In the genomic region with DNA sequence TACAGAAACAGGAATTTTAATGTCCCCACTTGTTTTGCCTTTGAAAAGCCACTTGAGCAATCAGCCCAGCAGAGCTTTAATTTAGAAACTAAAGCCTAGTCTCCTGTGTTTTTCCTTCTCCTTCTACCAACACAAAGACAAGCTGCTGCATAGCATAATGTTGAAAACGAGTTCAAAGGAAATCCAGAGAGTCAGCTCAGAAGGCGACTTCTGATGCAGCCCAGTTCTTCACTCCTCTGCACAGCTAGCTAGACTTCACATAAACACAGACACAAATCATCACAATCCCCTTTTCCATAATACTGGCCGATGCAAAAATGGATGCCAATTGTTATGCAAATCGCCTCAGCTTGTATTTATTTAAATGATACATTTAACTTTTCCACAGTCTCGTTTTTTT, we compare ENCODE assay signal across 9 mouse cellular contexts.
"Had no signal": no experiment of that assay in that cellular context is flagged by ENCODE, and none has a peak within 500 bp of the region (broad histone marks: within the 10 kb centered on the region; RNA-seq: fewer than 3 reads in every experiment).

No protein-coding gene starts in this region.

- H3K4me3 ChIP-seq: left cerebral cortex, adult 2 months; limb, embryonic 10.5 days; liver, embryonic 15.5 days; megakaryocyte, embryonic 14.5 days; neural tube, embryonic 12.5 days had no signal

- H3K36me3 ChIP-seq: limb, embryonic 10.5 days; liver, embryonic 15.5 days; neural tube, embryonic 12.5 days had no signal

- H3K27me3 ChIP-seq: neural tube, embryonic 12.5 days had no signal

- H3K9me3 ChIP-seq: limb, embryonic 10.5 days; liver, embryonic 15.5 days; neural tube, embryonic 12.5 days had no signal

- H3K9ac ChIP-seq: liver, embryonic 15.5 days; neural tube, embryonic 12.5 days had no signal

- DNase-seq: lung, adult 2 months; thymus, postnatal 36 days had no signal

- H3K4me2 ChIP-seq: liver, embryonic 11.5 days; liver, embryonic 15.5 days; neural tube, embryonic 12.5 days had no signal

- H3K27ac ChIP-seq: left cerebral cortex, adult 2 months; limb, embryonic 10.5 days; liver, embryonic 15.5 days; macrophage; neural tube, embryonic 12.5 days had no signal
